Mouse (Mus musculus) cerebellum, adult 2 months (tissue): ENCODE measurements around the gene Mup3. TPM values are rescaled to one million over a fixed set of nuclear protein-coding genes. Genes with fewer than 3 reads are reported as not detected.
A peak's percentile ranks its signal among the peaks of the same experiment; 100 is the strongest.
"Not testable (repeated sequence)": the region's sequence is repeated elsewhere in the genome, so short reads cannot be mapped to it uniquely, and the experiment has no call there.

ENCODE experiments used
- DNase-seq, 2 experiments: peaks; one replicate each; pipeline ENCODE4 v3.0.0; 2021
- H3K27ac ChIP-seq: fragments of 200-500 bp; 2 replicates; pipeline ENCODE4 v1.5.1; 2012; ENCODE audit warnings: low read length, control low read depth, inconsistent platforms; ENCODE audit not compliant: insufficient read depth
- H3K27me3 ChIP-seq: fragments of 200-500 bp; 2 replicates; pipeline ENCODE4 v1.6.1; 2012; ENCODE audit warnings: inconsistent platforms, mild to moderate bottlenecking, low read length, moderate library complexity; ENCODE audit not compliant: control insufficient read depth, insufficient read depth
- H3K4me1 ChIP-seq: fragments of 200-500 bp; 2 replicates; pipeline ENCODE4 v1.6.1; 2011; ENCODE audit warnings: low read length; ENCODE audit not compliant: control insufficient read depth, insufficient read depth
- H3K4me3 ChIP-seq: fragments of 200-500 bp; replicated peaks from 2 replicates; pipeline ENCODE3; 2011; ENCODE audit warnings: mild to moderate bottlenecking, low read depth, low read length, control low read depth; ENCODE audit not compliant: insufficient read depth
- CTCF ChIP-seq: fragments of 200-500 bp; IDR thresholded peaks from 2 replicates; pipeline ENCODE4 v1.5.1; 2011; ENCODE audit warnings: low read depth, mild to moderate bottlenecking, control low read depth, low read length, moderate library complexity, borderline replicate concordance; ENCODE audit not compliant: insufficient read depth
- POLR2A ChIP-seq: fragments of 200-500 bp; IDR thresholded peaks from 2 replicates; pipeline ENCODE4 v1.6.1; 2011; ENCODE audit warnings: low read length, control low read depth, borderline replicate concordance; ENCODE audit not compliant: insufficient read depth
- WGBS: fragments of 180-500 bp; shearing (Covaris S2); methylation state at CpG from one replicate; pipeline ENCODE4 v1.1.7; 2018; 5-methylcytosine and 5-hydroxymethylcytosine counted together
- polyA plus RNA-seq: library from polyadenylated mRNA; depleted of rRNA; stranded (reverse); fragments of >200 nt; gene quantifications from 2 replicates; pipeline ENCODE4 v1.2.3, GENCODE M21; 2012; rRNA removed

The Mup3 gene
- polyA plus RNA-seq = not detected in 2 replicates

- no peak for DNase-seq
- no peaks in the 10 kb centered on the region for H3K4me1 ChIP-seq
- no peak within 1 kb of the TSS for H3K27ac ChIP-seq
- no peak within 1 kb of the TSS for H3K4me3 ChIP-seq
- WGBS = 75% methylated on average over 2 of the region's 2 CpGs
- no peak for TF ChIP-seq POLR2A
- TF ChIP-seq CTCF = no peak
- no peaks in the 10 kb centered on the region for H3K27me3 ChIP-seq
Measured at GRCm38 (mm10) chr4:62087241-62087640, at the start of gene Mup3. Gene Mup3, minus strand, starts transcription at chr4:62087342.

GRCm38 (mm10) chr4:62133706-62134105 lies 46.6 kb upstream of the Mup3 start:
- DNase-seq = peak; percentile 30 to 44
- WGBS = 42% methylated on average over 7 of the region's 7 CpGs
- H3K4me1 ChIP-seq = no peaks in the 10 kb centered on the region

GRCm38 (mm10) chr4:62103366-62103765 lies 16.2 kb upstream of the Mup3 start:
- H3K4me3 ChIP-seq, H3K27ac ChIP-seq, H3K27me3 ChIP-seq, DNase-seq, H3K4me1 ChIP-seq: not testable (repeated sequence)
- WGBS = 74% methylated on average over 2 of the region's 2 CpGs

More at GRCm38 (mm10) chr4:62133706-62134105, 46.6 kb upstream of the Mup3 start:
- Histone ChIP-seq H3K27ac (no peak overlapping the region), H3K4me3 (no peak overlapping the region), H3K27me3 (no peaks in the 10 kb centered on the region)
- no peak for TF ChIP-seq POLR2A
- peak; percentile 37; the same call in 1 of the 2 replicates for TF ChIP-seq CTCF

- H3K27me3 ChIP-seq = no peaks in the 10 kb centered on the region
- no peak overlapping the region for H3K4me3 ChIP-seq
- H3K27ac ChIP-seq = no peak overlapping the region
- 67% methylated on average over 2 of the region's 2 CpGs for WGBS
- no peak for TF ChIP-seq CTCF
- TF ChIP-seq POLR2A = no peak
- no peaks in the 10 kb centered on the region for H3K4me1 ChIP-seq
- DNase-seq = no peak
Measured at GRCm38 (mm10) chr4:62087953-62088352, 811 bp upstream of the Mup3 start.

- Histone ChIP-seq H3K27ac (no peak overlapping the region), H3K4me3 (no peak overlapping the region), H3K4me1 (no peaks in the 10 kb centered on the region), H3K27me3 (no peaks in the 10 kb centered on the region)
- DNase-seq = no peak
- TF ChIP-seq CTCF = no peak
Measured at GRCm38 (mm10) chr4:62082755-62083154, 4.4 kb downstream of the Mup3 start.

- Histone ChIP-seq H3K4me3 (no peak overlapping the region), H3K4me1 (no peaks in the 10 kb centered on the region)
- WGBS = 41% methylated on average over 3 of the region's 3 CpGs
Measured at GRCm38 (mm10) chr4:62075126-62075525, 12.0 kb downstream of the Mup3 start.

GRCm38 (mm10) chr4:62054780-62055179 lies 32.4 kb downstream of the Mup3 start:
- not testable (repeated sequence) for H3K27me3 ChIP-seq, DNase-seq, H3K27ac ChIP-seq, H3K4me3 ChIP-seq, H3K4me1 ChIP-seq
- WGBS = 82% methylated on average over 2 of the region's 2 CpGs

More at GRCm38 (mm10) chr4:62075126-62075525, 12.0 kb downstream of the Mup3 start:
- Histone ChIP-seq H3K27ac (no peak overlapping the region), H3K27me3 (no peaks in the 10 kb centered on the region)
- TF ChIP-seq POLR2A = no peak
- TF ChIP-seq CTCF = no peak
- no peak for DNase-seq

GRCm38 (mm10) chr4:62054058-62054457 lies 33.1 kb downstream of the Mup3 start, which contains the start of gene Mup20:
Gene Mup20, minus strand, starts transcription at chr4:62054158.
- not testable (repeated sequence) for H3K4me3 ChIP-seq, DNase-seq, H3K27me3 ChIP-seq, H3K4me1 ChIP-seq, H3K27ac ChIP-seq
- 70% methylated on average over 3 of the region's 3 CpGs for WGBS

Other genes with a start within 250 kb of the Mup3 start
- gene Mup20, start 33.2 kb downstream of the Mup3 start, polyA plus RNA-seq = not detected in 2 replicates
- gene Mup21, start 63.5 kb upstream of the Mup3 start, polyA plus RNA-seq = not detected in 2 replicates
- gene Zfp37, start 143.7 kb upstream of the Mup3 start, polyA plus RNA-seq = 9.6 and 10.1 TPM in 2 replicates
- gene Slc31a2, start 175.2 kb upstream of the Mup3 start, polyA plus RNA-seq = 16.9 and 18.2 TPM in 2 replicates